8 mouse cellular contexts compared by ENCODE assay signal in genomic region chr8:123978166-123978838, GRCm38 (mm10). TPM values are rescaled to one million over a fixed set of nuclear protein-coding genes. Genes with fewer than 3 reads are reported as not detected.
DNase-seq lines count a peak whose midpoint lies in the region; ATAC-seq lines count a peak whose summit lies in the region.

No protein-coding gene starts in this region.

- no peak for DNase-seq in embryonic facial prominence, embryonic 11.5 days (ENCODE audit: low spot score)
- no peak for DNase-seq in embryonic facial prominence, embryonic 10.5 days (ENCODE audit: low spot score)
- no peak for DNase-seq in midbrain, embryonic 10.5 days (ENCODE audit: low spot score)
- peak; percentile 50 for DNase-seq in lung, postnatal 36 days
- DNase-seq in spleen, adult 12 weeks (ENCODE audit: low spot score), result no peak
- DNase-seq in midbrain, embryonic 14.5 days, result no peak

- H3K27me3 ChIP-seq in embryonic facial prominence, embryonic 11.5 days (ENCODE audit: control insufficient read depth, insufficient read depth, low read length), result no peaks in the 10 kb centered on the region
- peaks cover 18% of the 10 kb centered on the region for H3K27me3 ChIP-seq in embryonic facial prominence, embryonic 10.5 days (replicated peaks; ENCODE audit: low read depth, poor library complexity, severe bottlenecking)
- peaks cover 18% of the 10 kb centered on the region; the same call in 1 of the 2 replicates for H3K27me3 ChIP-seq in midbrain, embryonic 10.5 days (ENCODE audit: low read depth, poor library complexity, severe bottlenecking)
- no peaks in the 10 kb centered on the region for H3K27me3 ChIP-seq in midbrain, embryonic 16.5 days (ENCODE audit: control insufficient read depth, insufficient read depth, low read depth, low read length)
- no peaks in the 10 kb centered on the region for H3K27me3 ChIP-seq in heart, embryonic 15.5 days
- no peaks in the 10 kb centered on the region for H3K27me3 ChIP-seq in midbrain, embryonic 14.5 days (ENCODE audit: control insufficient read depth, insufficient read depth, low read length)

- H3K9me3 ChIP-seq in embryonic facial prominence, embryonic 11.5 days (replicated peaks; ENCODE audit: control insufficient read depth, low read length), result no peaks in the 10 kb centered on the region
- H3K9me3 ChIP-seq in embryonic facial prominence, embryonic 10.5 days, result no peaks in the 10 kb centered on the region
- no peaks in the 10 kb centered on the region for H3K9me3 ChIP-seq in midbrain, embryonic 10.5 days (replicated peaks)
- no peaks in the 10 kb centered on the region for H3K9me3 ChIP-seq in midbrain, embryonic 16.5 days (replicated peaks; ENCODE audit: control insufficient read depth, low read length, poor library complexity, severe bottlenecking)
- H3K9me3 ChIP-seq in heart, embryonic 15.5 days (replicated peaks), result no peaks in the 10 kb centered on the region
- no peaks in the 10 kb centered on the region for H3K9me3 ChIP-seq in midbrain, embryonic 14.5 days (ENCODE audit: control insufficient read depth, low read length)

- H3K4me2 ChIP-seq in embryonic facial prominence, embryonic 11.5 days (ENCODE audit: low read depth, low read length), result no peak overlapping the region
- no peak overlapping the region for H3K4me2 ChIP-seq in midbrain, embryonic 16.5 days (ENCODE audit: low read length)
- peak overlapping the region; percentile 31 for H3K4me2 ChIP-seq in heart, embryonic 15.5 days
- no peak overlapping the region for H3K4me2 ChIP-seq in midbrain, embryonic 14.5 days (ENCODE audit: low read length)

- no peak overlapping the region for H3K4me3 ChIP-seq in embryonic facial prominence, embryonic 11.5 days (ENCODE audit: low read depth, low read length)
- no peak overlapping the region; the same call in 1 of the 2 replicates for H3K4me3 ChIP-seq in embryonic facial prominence, embryonic 10.5 days
- H3K4me3 ChIP-seq in midbrain, embryonic 10.5 days, result 0 out of 2 replicates have a peak overlapping the region, but pooled peaks have one; percentile 4
- no peak overlapping the region for H3K4me3 ChIP-seq in midbrain, embryonic 16.5 days (ENCODE audit: low read depth, low read length)
- H3K4me3 ChIP-seq in heart, embryonic 15.5 days, result peak overlapping the region; percentile 10; the same call in 1 of the 2 replicates
- H3K4me3 ChIP-seq in midbrain, embryonic 14.5 days (replicated peaks; ENCODE audit: low read depth, low read length), result no peak overlapping the region

- H3K9ac ChIP-seq in embryonic facial prominence, embryonic 11.5 days (replicated peaks; ENCODE audit: low read length), result no peak overlapping the region
- H3K9ac ChIP-seq in midbrain, embryonic 16.5 days (ENCODE audit: low read depth, low read length), result no peak overlapping the region
- H3K9ac ChIP-seq in heart, embryonic 15.5 days, result 0 out of 2 replicates have a peak overlapping the region, but pooled peaks have one; percentile 2
- H3K9ac ChIP-seq in midbrain, embryonic 14.5 days (replicated peaks; ENCODE audit: low read length), result no peak overlapping the region

- WGBS in embryonic facial prominence, embryonic 11.5 days, result 68% methylated on average over 14 of the region's 14 CpGs
- WGBS in embryonic facial prominence, embryonic 10.5 days, result 72% methylated on average over 14 of the region's 14 CpGs
- WGBS in midbrain, embryonic 10.5 days, result 75% methylated on average over 14 of the region's 14 CpGs
- 74% methylated on average over 14 of the region's 14 CpGs for WGBS in midbrain, embryonic 16.5 days
- WGBS in heart, embryonic 15.5 days, result 19% methylated on average over 14 of the region's 14 CpGs
- 77% methylated on average over 14 of the region's 14 CpGs for WGBS in midbrain, embryonic 14.5 days

- no peaks in the 10 kb centered on the region for H3K36me3 ChIP-seq in embryonic facial prominence, embryonic 11.5 days (replicated peaks; ENCODE audit: control insufficient read depth, insufficient read depth, low read depth, low read length)
- H3K36me3 ChIP-seq in embryonic facial prominence, embryonic 10.5 days (replicated peaks), result 0 out of 2 replicates have a peak, but pooled peaks cover 4% of the 10 kb centered on the region
- 0 out of 2 replicates have a peak, but pooled peaks cover 4% of the 10 kb centered on the region for H3K36me3 ChIP-seq in midbrain, embryonic 10.5 days
- no peaks in the 10 kb centered on the region for H3K36me3 ChIP-seq in midbrain, embryonic 16.5 days (ENCODE audit: control insufficient read depth, insufficient read depth, low read length)
- H3K36me3 ChIP-seq in heart, embryonic 15.5 days, result no peaks in the 10 kb centered on the region
- H3K36me3 ChIP-seq in midbrain, embryonic 14.5 days (ENCODE audit: control insufficient read depth, insufficient read depth, low read length), result no peaks in the 10 kb centered on the region

- ATAC-seq in embryonic facial prominence, embryonic 11.5 days (replicated peaks; ENCODE audit: insufficient number of reproducible peaks, low FRiP score, low TSS enrichment, low read depth), result no peak
- no peak for ATAC-seq in midbrain, embryonic 16.5 days
- ATAC-seq in heart, embryonic 15.5 days (replicated peaks; ENCODE audit: insufficient number of reproducible peaks, insufficient read depth, low FRiP score, low read depth), result no peak
- ATAC-seq in midbrain, embryonic 14.5 days (ENCODE audit: low FRiP score, low TSS enrichment), result no peak

- 0 out of 2 replicates have a peak overlapping the region, but pooled peaks have one; percentile 24 for H3K27ac ChIP-seq in embryonic facial prominence, embryonic 11.5 days (replicated peaks; ENCODE audit: low read depth, low read length)
- H3K27ac ChIP-seq in embryonic facial prominence, embryonic 10.5 days (replicated peaks), result no peak overlapping the region
- H3K27ac ChIP-seq in midbrain, embryonic 10.5 days (replicated peaks), result 0 out of 2 replicates have a peak overlapping the region, but pooled peaks have one; percentile 18
- H3K27ac ChIP-seq in midbrain, embryonic 16.5 days (ENCODE audit: low read length), result no peak overlapping the region
- H3K27ac ChIP-seq in heart, embryonic 15.5 days, result peak overlapping the region; percentile 65
- H3K27ac ChIP-seq in midbrain, embryonic 14.5 days (replicated peaks; ENCODE audit: low read depth, low read length), result no peak overlapping the region

- H3K4me1 ChIP-seq in embryonic facial prominence, embryonic 11.5 days (ENCODE audit: control insufficient read depth, insufficient read depth, low read length), result no peaks in the 10 kb centered on the region
- H3K4me1 ChIP-seq in embryonic facial prominence, embryonic 10.5 days, result peaks cover 25% of the 10 kb centered on the region
- H3K4me1 ChIP-seq in midbrain, embryonic 10.5 days, result peaks cover 19% of the 10 kb centered on the region
- H3K4me1 ChIP-seq in midbrain, embryonic 16.5 days (ENCODE audit: control insufficient read depth, insufficient read depth, low read length), result peaks cover 19% of the 10 kb centered on the region
- peaks cover 39% of the 10 kb centered on the region for H3K4me1 ChIP-seq in heart, embryonic 15.5 days (replicated peaks)
- H3K4me1 ChIP-seq in midbrain, embryonic 14.5 days (ENCODE audit: control insufficient read depth, insufficient read depth, low read length), result peaks cover 13% of the 10 kb centered on the region

RNA-seq across cellular contexts. Expression of gene Abcb10, which starts 4.6 kb away (rescaled TPM):
- polyA plus RNA-seq in embryonic facial prominence, embryonic 11.5 days (2014; fragmentation: Nextera tagmentation; extraction: Ambion mirVana), result 18.8 TPM in 2 replicates
- polyA plus RNA-seq in embryonic facial prominence, embryonic 10.5 days (2016; fragmentation: Nextera tagmentation; extraction: Ambion mirVana), result 17.3 and 19.2 TPM in 2 replicates
- 18.5 and 19.3 TPM in 2 replicates for polyA plus RNA-seq in midbrain, embryonic 10.5 days (2016; fragmentation: Nextera tagmentation; extraction: Ambion mirVana)
- 14.3 and 14.8 TPM in 2 replicates for polyA plus RNA-seq in midbrain, embryonic 16.5 days (2015; fragmentation: Nextera tagmentation; extraction: Ambion mirVana)
- polyA plus RNA-seq in heart, embryonic 15.5 days (2015; fragmentation: Nextera tagmentation; extraction: Ambion mirVana), result 17.1 and 20.6 TPM in 2 replicates
- 15.6 and 18.4 TPM in 2 replicates for polyA plus RNA-seq in midbrain, embryonic 14.5 days (2014; fragmentation: Nextera tagmentation; extraction: Ambion mirVana)

RNA-seq across cellular contexts. Expression of gene Nup133, which starts 29.2 kb away (rescaled TPM):
- 55.2 and 63.0 TPM in 2 replicates for polyA plus RNA-seq in embryonic facial prominence, embryonic 11.5 days (2014; fragmentation: Nextera tagmentation; extraction: Ambion mirVana)
- polyA plus RNA-seq in embryonic facial prominence, embryonic 10.5 days (2016; fragmentation: Nextera tagmentation; extraction: Ambion mirVana), result 54.2 and 60.6 TPM in 2 replicates
- 54.5 and 56.1 TPM in 2 replicates for polyA plus RNA-seq in midbrain, embryonic 10.5 days (2016; fragmentation: Nextera tagmentation; extraction: Ambion mirVana)
- polyA plus RNA-seq in midbrain, embryonic 16.5 days (2015; fragmentation: Nextera tagmentation; extraction: Ambion mirVana), result 21.8 and 21.9 TPM in 2 replicates
- 21.1 and 25.4 TPM in 2 replicates for polyA plus RNA-seq in heart, embryonic 15.5 days (2015; fragmentation: Nextera tagmentation; extraction: Ambion mirVana)
- 17.9 and 33.7 TPM in 2 replicates for polyA plus RNA-seq in midbrain, embryonic 14.5 days (2014; fragmentation: Nextera tagmentation; extraction: Ambion mirVana)

RNA-seq across cellular contexts. Expression of gene Taf5l, which starts 42.9 kb away (rescaled TPM):
- polyA plus RNA-seq in embryonic facial prominence, embryonic 11.5 days (2014; fragmentation: Nextera tagmentation; extraction: Ambion mirVana), result 45.1 TPM in 2 replicates
- polyA plus RNA-seq in embryonic facial prominence, embryonic 10.5 days (2016; fragmentation: Nextera tagmentation; extraction: Ambion mirVana), result 46.4 and 46.7 TPM in 2 replicates
- 39.5 and 41.6 TPM in 2 replicates for polyA plus RNA-seq in midbrain, embryonic 10.5 days (2016; fragmentation: Nextera tagmentation; extraction: Ambion mirVana)
- 19.4 and 20.5 TPM in 2 replicates for polyA plus RNA-seq in midbrain, embryonic 16.5 days (2015; fragmentation: Nextera tagmentation; extraction: Ambion mirVana)
- 20.3 and 28.9 TPM in 2 replicates for polyA plus RNA-seq in heart, embryonic 15.5 days (2015; fragmentation: Nextera tagmentation; extraction: Ambion mirVana)
- 23.3 and 29.9 TPM in 2 replicates for polyA plus RNA-seq in midbrain, embryonic 14.5 days (2014; fragmentation: Nextera tagmentation; extraction: Ambion mirVana)

RNA-seq across cellular contexts. Expression of gene Urb2, which starts 43.0 kb away (rescaled TPM):
- polyA plus RNA-seq in embryonic facial prominence, embryonic 11.5 days (2014; fragmentation: Nextera tagmentation; extraction: Ambion mirVana), result 6.7 and 7.2 TPM in 2 replicates
- 8.4 and 9.3 TPM in 2 replicates for polyA plus RNA-seq in embryonic facial prominence, embryonic 10.5 days (2016; fragmentation: Nextera tagmentation; extraction: Ambion mirVana)
- 6.7 and 7.1 TPM in 2 replicates for polyA plus RNA-seq in midbrain, embryonic 10.5 days (2016; fragmentation: Nextera tagmentation; extraction: Ambion mirVana)
- polyA plus RNA-seq in midbrain, embryonic 16.5 days (2015; fragmentation: Nextera tagmentation; extraction: Ambion mirVana), result 3.8 TPM in 2 replicates
- 2.3 and 3.5 TPM in 2 replicates for polyA plus RNA-seq in heart, embryonic 15.5 days (2015; fragmentation: Nextera tagmentation; extraction: Ambion mirVana)
- polyA plus RNA-seq in midbrain, embryonic 14.5 days (2014; fragmentation: Nextera tagmentation; extraction: Ambion mirVana), result 4.0 and 5.7 TPM in 2 replicates

Comparison
In these comparisons a context has a peak if more than half of its experiments do, and no peak if none do; other contexts are left out.
1. H3K27ac ChIP-seq: peak in embryonic facial prominence, embryonic 11.5 days (single experiment), midbrain, embryonic 10.5 days (single experiment) and heart, embryonic 15.5 days (single experiment); none in embryonic facial prominence, embryonic 10.5 days (single experiment), midbrain, embryonic 16.5 days (single experiment) and midbrain, embryonic 14.5 days (single experiment).
2. H3K4me3 ChIP-seq: peak in midbrain, embryonic 10.5 days (single experiment) and heart, embryonic 15.5 days (single experiment); none in embryonic facial prominence, embryonic 11.5 days (single experiment), embryonic facial prominence, embryonic 10.5 days (single experiment), midbrain, embryonic 16.5 days (single experiment) and midbrain, embryonic 14.5 days (single experiment).